ENCODE assay signal across 8 mouse cellular contexts in genomic region chr11:68982639-68983369, GRCm38 (mm10). TPM values are rescaled to one million over a fixed set of nuclear protein-coding genes. Genes with fewer than 3 reads are reported as not detected.
A peak's percentile ranks its signal among the peaks of the same experiment; 100 is the strongest.
DNase-seq lines count a peak whose midpoint lies in the region; ATAC-seq and TF ChIP-seq lines count a peak whose summit lies in the region.

No protein-coding gene starts in this region.

- no peak overlapping the region for H3K9ac ChIP-seq in embryonic facial prominence, embryonic 11.5 days (replicated peaks; ENCODE audit: low read length)
- H3K9ac ChIP-seq in lung, postnatal 0 days (replicated peaks; ENCODE audit: low read depth) = no peak overlapping the region

- ATAC-seq in embryonic facial prominence, embryonic 11.5 days (replicated peaks; ENCODE audit: insufficient number of reproducible peaks, low FRiP score, low TSS enrichment, low read depth) = peak; percentile 44; the same call in 1 of the 2 replicates
- peak; percentile 67 for ATAC-seq in lung, postnatal 0 days

- H3K4me3 ChIP-seq in embryonic facial prominence, embryonic 11.5 days (ENCODE audit: low read depth, low read length) = no peak overlapping the region
- no peak overlapping the region for H3K4me3 ChIP-seq in lung, postnatal 0 days (ENCODE audit: low read depth, low read length)

- no peaks in the 10 kb centered on the region for H3K27me3 ChIP-seq in embryonic facial prominence, embryonic 11.5 days (ENCODE audit: control insufficient read depth, insufficient read depth, low read length)
- no peaks in the 10 kb centered on the region for H3K27me3 ChIP-seq in lung, postnatal 0 days (replicated peaks; ENCODE audit: insufficient read depth, low read length)

- H3K4me1 ChIP-seq in embryonic facial prominence, embryonic 11.5 days (ENCODE audit: control insufficient read depth, insufficient read depth, low read length) = no peaks in the 10 kb centered on the region
- no peaks in the 10 kb centered on the region for H3K4me1 ChIP-seq in lung, postnatal 0 days (ENCODE audit: insufficient read depth, low read depth, low read length)

- no peak for TF ChIP-seq EP300 in lung, postnatal 0 days (IDR thresholded peaks at IDR 0.05)

- peak; percentile 91 for TF ChIP-seq CTCF in lung, postnatal 0 days (IDR thresholded peaks at IDR 0.05)

- H3K9me3 ChIP-seq in embryonic facial prominence, embryonic 11.5 days (replicated peaks; ENCODE audit: control insufficient read depth, low read length) = no peaks in the 10 kb centered on the region
- H3K9me3 ChIP-seq in lung, postnatal 0 days (ENCODE audit: low read length) = no peaks in the 10 kb centered on the region

- peaks cover 5% of the 10 kb centered on the region for H3K36me3 ChIP-seq in embryonic facial prominence, embryonic 11.5 days (replicated peaks; ENCODE audit: control insufficient read depth, insufficient read depth, low read depth, low read length)
- H3K36me3 ChIP-seq in lung, postnatal 0 days (ENCODE audit: insufficient read depth, low read length) = 0 out of 2 replicates have a peak, but pooled peaks cover 3% of the 10 kb centered on the region

- DNase-seq in CD8-positive naive resting alpha-beta T cell, adult 2 months (ENCODE audit: low read depth in 2 of 2, low spot score in 2 of 2) = peak; percentile 58 to 70
- peak; percentile 88 for DNase-seq in adrenal gland, postnatal 10 days
- peak; percentile 86 for DNase-seq in embryonic facial prominence, embryonic 11.5 days (ENCODE audit: low spot score)
- peak; percentile 76 to 89 for DNase-seq in heart, postnatal 10 days
- DNase-seq in kidney, postnatal 4 days = peak; percentile 92
- DNase-seq in lung, postnatal 0 days (ENCODE audit: low spot score) = peak; percentile 83
- DNase-seq in retina, postnatal 7 days (ENCODE audit: low read depth, low spot score) = peak; percentile 69
- DNase-seq in urinary bladder, postnatal 25 days (ENCODE audit: low spot score) = peak; percentile 79

- no peak overlapping the region for H3K4me2 ChIP-seq in embryonic facial prominence, embryonic 11.5 days (ENCODE audit: low read depth, low read length)
- no peak overlapping the region for H3K4me2 ChIP-seq in lung, postnatal 0 days (replicated peaks; ENCODE audit: low read depth, low read length)

- 40% methylated on average over 4 of the region's 4 CpGs for WGBS in embryonic facial prominence, embryonic 11.5 days
- WGBS in lung, postnatal 0 days = 20% methylated on average over 4 of the region's 4 CpGs

- intact Hi-C loops in heart, postnatal 10 days (cut with DNase I) = loop anchor here (1.0 to 10.0 kb wide), 3 partner anchors 16 to 168 kb away; no protein-coding TSS in a partner anchor

- no peak overlapping the region for H3K27ac ChIP-seq in embryonic facial prominence, embryonic 11.5 days (replicated peaks; ENCODE audit: low read depth, low read length)
- no peak overlapping the region for H3K27ac ChIP-seq in lung, postnatal 0 days (ENCODE audit: low read length)

RNA-seq across cellular contexts. Expression of gene Rangrf, which starts 7.8 kb away (rescaled TPM):
- total RNA-seq in adrenal gland, postnatal 10 days (2021) = 10 to 100 TPM; 20.4 to 24.7 TPM
- polyA plus RNA-seq in embryonic facial prominence, embryonic 11.5 days (2014; fragmentation: Nextera tagmentation; extraction: Ambion mirVana) = 69.2 and 71.2 TPM in 2 replicates
- 10 to 100 TPM; 40.1 to 46.8 TPM for total RNA-seq in heart, postnatal 10 days (2021)
- 16.0 and 18.3 TPM in 2 replicates for polyA plus RNA-seq in lung, postnatal 0 days (2015; fragmentation: Nextera tagmentation; extraction: Ambion mirVana)

RNA-seq across cellular contexts. Expression of gene Slc25a35, which starts 14.9 kb away (rescaled TPM):
- total RNA-seq in adrenal gland, postnatal 10 days (2021) = 10 to 100 TPM; 28.5 to 32.9 TPM
- 2.0 and 2.4 TPM in 2 replicates for polyA plus RNA-seq in embryonic facial prominence, embryonic 11.5 days (2014; fragmentation: Nextera tagmentation; extraction: Ambion mirVana)
- total RNA-seq in heart, postnatal 10 days (2021) = 1 to 10 TPM; 3.4 to 4.3 TPM
- polyA plus RNA-seq in lung, postnatal 0 days (2015; fragmentation: Nextera tagmentation; extraction: Ambion mirVana) = 4.3 and 5.5 TPM in 2 replicates

RNA-seq across cellular contexts. Expression of gene Pfas, which starts 25.5 kb away (rescaled TPM):
- 10 to 100 TPM; 23.8 to 32.9 TPM for total RNA-seq in adrenal gland, postnatal 10 days (2021)
- 34.4 and 34.8 TPM in 2 replicates for polyA plus RNA-seq in embryonic facial prominence, embryonic 11.5 days (2014; fragmentation: Nextera tagmentation; extraction: Ambion mirVana)
- total RNA-seq in heart, postnatal 10 days (2021) = 1 to 10 TPM; 9.3 to 9.5 TPM
- polyA plus RNA-seq in lung, postnatal 0 days (2015; fragmentation: Nextera tagmentation; extraction: Ambion mirVana) = 7.0 and 9.0 TPM in 2 replicates

RNA-seq across cellular contexts. Expression of gene Arhgef15, which starts 25.5 kb away (rescaled TPM):
- total RNA-seq in adrenal gland, postnatal 10 days (2021) = 10 to 100 TPM; 25.4 to 35.9 TPM
- 4.4 and 4.5 TPM in 2 replicates for polyA plus RNA-seq in embryonic facial prominence, embryonic 11.5 days (2014; fragmentation: Nextera tagmentation; extraction: Ambion mirVana)
- total RNA-seq in heart, postnatal 10 days (2021) = 10 to 100 TPM; 43.2 to 49.6 TPM
- polyA plus RNA-seq in lung, postnatal 0 days (2015; fragmentation: Nextera tagmentation; extraction: Ambion mirVana) = 24.2 and 30.7 TPM in 2 replicates

RNA-seq across cellular contexts. Expression of gene Ctc1, which starts 32.9 kb away (rescaled TPM):
- total RNA-seq in adrenal gland, postnatal 10 days (2021) = 10 to 100 TPM; 25.3 to 30.0 TPM
- 63.2 and 68.3 TPM in 2 replicates for polyA plus RNA-seq in embryonic facial prominence, embryonic 11.5 days (2014; fragmentation: Nextera tagmentation; extraction: Ambion mirVana)
- total RNA-seq in heart, postnatal 10 days (2021) = 10 to 100 TPM; 21.9 to 26.6 TPM
- 12.2 and 12.3 TPM in 2 replicates for polyA plus RNA-seq in lung, postnatal 0 days (2015; fragmentation: Nextera tagmentation; extraction: Ambion mirVana)

Comparison
In these comparisons a context has a peak if more than half of its experiments do, and no peak if none do; other contexts are left out.
1. RNA of gene Slc25a35, which starts 14.9 kb away (total RNA-seq): 28.5 to 32.9 TPM in adrenal gland, postnatal 10 days; 3.4 to 4.3 TPM in heart, postnatal 10 days; every median in the first group is over 4 times any median in the second.
2. Peak in every context shown above with its lines, with median percentiles within 50 percentile points of each other: DNase-seq.